Mouse (Mus musculus) ES-E14 (cell line): ENCODE measurements around the gene Msx3. TPM values are rescaled to one million over a fixed set of nuclear protein-coding genes. Genes with fewer than 3 reads are reported as not detected.

ENCODE experiments used
- DNase-seq: peaks from one replicate; pipeline ENCODE4 v3.0.0-alpha.2; 2013; ENCODE audit warnings: low read depth, low spot score
- H3K27ac ChIP-seq: 2 replicates; pipeline ENCODE4 v1.5.1; 2012; ENCODE audit warnings: low read depth, mild to moderate bottlenecking, low read length, moderate library complexity, mixed read lengths; ENCODE audit not compliant: poor library complexity, insufficient read depth, severe bottlenecking
- H3K36me3 ChIP-seq: 2 replicates; pipeline ENCODE4 v1.6.1; 2012; ENCODE audit warnings: mild to moderate bottlenecking, low read length, moderate library complexity, mixed read lengths; ENCODE audit not compliant: control insufficient read depth, poor library complexity, insufficient read depth, severe bottlenecking
- H3K4me1 ChIP-seq, 2 experiments: fragments of 150-350 bp in 1 of 2; sonication (generic) in 1 of 2; 2 replicates each; pipeline ENCODE4 v1.6.1; 2012; ENCODE audit warnings: low read length in 2 of 2, mild to moderate bottlenecking in 1 of 2, mixed read lengths in 1 of 2; ENCODE audit not compliant: control insufficient read depth in 2 of 2, insufficient read depth in 2 of 2, poor library complexity in 1 of 2
- H3K4me3 ChIP-seq, 2 experiments: fragments of 150-350 bp in 1 of 2; sonication (generic) in 1 of 2; 2 replicates each; pipeline ENCODE4 v1.5.1; 2012; ENCODE audit warnings: low read length in 2 of 2, low read depth in 1 of 2, mild to moderate bottlenecking in 1 of 2, mixed read lengths in 1 of 2; ENCODE audit not compliant: insufficient read depth in 1 of 2, poor library complexity in 1 of 2, severe bottlenecking in 1 of 2
- H3K9ac ChIP-seq: 2 replicates; pipeline ENCODE4 v1.6.1; 2012; ENCODE audit warnings: low read depth, mild to moderate bottlenecking, low read length, mixed read lengths; ENCODE audit not compliant: poor library complexity, insufficient read depth, severe bottlenecking
- H3K9me3 ChIP-seq: fragments of 150-350 bp; sonication (generic); 2 replicates; pipeline ENCODE4 v1.6.1; 2012; ENCODE audit warnings: low read depth, mild to moderate bottlenecking, low read length; ENCODE audit not compliant: control insufficient read depth, insufficient read depth
- CHD2 ChIP-seq: IDR thresholded peaks from 2 replicates; pipeline ENCODE4 v1.6.1; 2014; ENCODE audit warnings: mild to moderate bottlenecking, low read depth, low read length, inconsistent platforms
- HCFC1 ChIP-seq: IDR thresholded peaks from 2 replicates; pipeline ENCODE4 v1.6.1; 2012; ENCODE audit warnings: low read length, inconsistent platforms, borderline replicate concordance; ENCODE audit not compliant: insufficient read depth
- MAFK ChIP-seq: IDR thresholded peaks from 2 replicates; pipeline ENCODE4 v1.6.1; 2014; ENCODE audit warnings: mild to moderate bottlenecking, low read depth, low read length, inconsistent platforms; ENCODE audit not compliant: insufficient read depth
- ZC3H11A ChIP-seq: IDR thresholded peaks from 2 replicates; pipeline ENCODE4 v1.6.1; 2012; ENCODE audit warnings: low read depth, mild to moderate bottlenecking, inconsistent platforms, low read length, borderline replicate concordance
- ZNF384 ChIP-seq: IDR thresholded peaks from 2 replicates; pipeline ENCODE4 v1.6.1; 2012; ENCODE audit warnings: low read depth, low read length, inconsistent platforms
- in situ Hi-C, 2 experiments: fragments of 600-800 bp; cut with MboI; formaldehyde crosslinking; loops; one replicate each; pipeline ENCODE4 v1.15.1; 2025; ENCODE audit warnings: low sequenced_read_pairs in 2 of 2, inconsistent platforms in 1 of 2; ENCODE audit not compliant: unreplicated experiment in 2 of 2
- total RNA-seq: library from RNA; depleted of rRNA; stranded (reverse); fragments of 300-350 nt; gene quantifications from 2 replicates; pipeline ENCODE4 v1.2.3, GENCODE M21; 2012

Gene Msx3
- total RNA-seq, 1 experiment = 0.27 TPM

GRCm38 (mm10) chr7:140054124-140054523 lies 5.2 kb upstream of the Msx3 start:
- TF ChIP-seq ZC3H11A = no peak
- TF ChIP-seq MAFK = no peak
- TF ChIP-seq ZNF384 = no peak
- no peak for TF ChIP-seq HCFC1
- no peak for TF ChIP-seq CHD2
- no peaks in the 10 kb centered on the region for H3K36me3 ChIP-seq
- in situ Hi-C loops = no loop called here

GRCm38 (mm10) chr7:140049115-140049689 lies 313 bp upstream of the Msx3 start:
- Histone ChIP-seq H3K9me3 (no peaks in the 10 kb centered on the region), H3K36me3 (no peaks in the 10 kb centered on the region), H3K4me3 (peak overlapping the region; percentile 54 to 61), H3K4me1 (no peaks in the 10 kb centered on the region), H3K9ac (no peak overlapping the region), H3K27ac (no peak overlapping the region)
- in situ Hi-C loops = no loop called here
- no peak for TF ChIP-seq HCFC1
- TF ChIP-seq ZNF384 = no peak
- TF ChIP-seq MAFK = no peak
- TF ChIP-seq ZC3H11A = no peak
- TF ChIP-seq CHD2 = no peak
- no peak for DNase-seq

More at GRCm38 (mm10) chr7:140054124-140054523, 5.2 kb upstream of the Msx3 start:
- H3K4me3 ChIP-seq = no peak overlapping the region
- H3K27ac ChIP-seq = no peak overlapping the region
- no peaks in the 10 kb centered on the region for H3K4me1 ChIP-seq
- no peak overlapping the region for H3K9ac ChIP-seq
- H3K9me3 ChIP-seq = no peaks in the 10 kb centered on the region
- DNase-seq = no peak

- Histone ChIP-seq H3K4me3 (peak overlapping the region; percentile 54 to 61), H3K36me3 (no peaks in the 10 kb centered on the region), H3K27ac (no peak overlapping the region), H3K9me3 (no peaks in the 10 kb centered on the region), H3K4me1 (no peaks in the 10 kb centered on the region), H3K9ac (0 out of 2 replicates have a peak overlapping the region, but pooled peaks have one; percentile 5)
- DNase-seq = no peak
- in situ Hi-C loops = no loop called here
- TF ChIP-seq HCFC1 = no peak
- TF ChIP-seq ZC3H11A = no peak
- no peak for TF ChIP-seq CHD2
- TF ChIP-seq MAFK = no peak
- TF ChIP-seq ZNF384 = no peak
Observed at GRCm38 (mm10) chr7:140047811-140048311, 1.0 kb downstream of the Msx3 start.

- no peak for TF ChIP-seq CHD2
- no peak for TF ChIP-seq MAFK
- no peak for TF ChIP-seq HCFC1
- TF ChIP-seq ZNF384 = no peak
- TF ChIP-seq ZC3H11A = no peak
Observed at GRCm38 (mm10) chr7:140045546-140045945, 3.3 kb downstream of the Msx3 start.

More at GRCm38 (mm10) chr7:140045546-140045945, 3.3 kb downstream of the Msx3 start:
- Histone ChIP-seq H3K9ac (no peak overlapping the region), H3K4me3 (no peak overlapping the region), H3K4me1 (no peaks in the 10 kb centered on the region), H3K36me3 (no peaks in the 10 kb centered on the region), H3K27ac (no peak overlapping the region), H3K9me3 (no peaks in the 10 kb centered on the region)
- in situ Hi-C loops = no loop called here
- DNase-seq = no peak
